Mouse (Mus musculus): ENCODE results near the gene Kifc5b.

DNA sequence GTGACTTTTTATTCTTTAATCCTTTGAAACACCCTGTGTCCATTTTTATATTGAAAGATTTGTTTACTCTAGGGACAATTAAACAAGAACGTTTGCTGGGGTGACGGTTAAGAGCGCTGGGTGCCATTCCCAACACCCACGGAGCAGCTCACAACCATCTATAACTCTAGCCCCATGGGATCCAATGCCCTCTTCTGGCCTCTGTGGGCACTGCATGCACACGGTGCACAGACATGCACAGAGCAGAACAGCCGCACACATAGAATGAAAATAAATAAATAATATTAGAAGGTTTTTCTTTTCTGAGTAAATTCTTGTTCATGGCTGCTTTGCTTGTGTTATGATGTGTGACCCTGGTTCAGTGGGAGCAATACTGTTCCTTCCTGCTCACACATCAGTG, 37.7 kb upstream of the Kifc5b start:
- no peak for TF ChIP-seq CTCF (conservative IDR thresholded peaks at IDR 0.05; ENCODE audit: insufficient read depth, insufficient read length, low read depth, low read length)
- no peak for TF ChIP-seq POLR2A (IDR thresholded peaks at IDR 0.05; ENCODE audit: low read depth, low read length)
